Mouse (Mus musculus) ES-Bruce4 (cell line): Measurements from ENCODE around the gene Vgf.

Experiments
- CTCF ChIP-seq: IDR thresholded peaks from one replicate; pipeline ENCODE4 v1.8.1; 2011; ENCODE audit warnings: low read depth, low read length
- EP300 ChIP-seq: IDR thresholded peaks from 2 replicates; pipeline ENCODE4 v1.6.1; 2011; ENCODE audit warnings: low read depth, low read length; ENCODE audit not compliant: insufficient read depth
- POLR2A ChIP-seq: IDR thresholded peaks from one replicate; pipeline ENCODE4 v1.8.1; 2011; ENCODE audit warnings: low read length; ENCODE audit not compliant: insufficient read depth

DNA sequence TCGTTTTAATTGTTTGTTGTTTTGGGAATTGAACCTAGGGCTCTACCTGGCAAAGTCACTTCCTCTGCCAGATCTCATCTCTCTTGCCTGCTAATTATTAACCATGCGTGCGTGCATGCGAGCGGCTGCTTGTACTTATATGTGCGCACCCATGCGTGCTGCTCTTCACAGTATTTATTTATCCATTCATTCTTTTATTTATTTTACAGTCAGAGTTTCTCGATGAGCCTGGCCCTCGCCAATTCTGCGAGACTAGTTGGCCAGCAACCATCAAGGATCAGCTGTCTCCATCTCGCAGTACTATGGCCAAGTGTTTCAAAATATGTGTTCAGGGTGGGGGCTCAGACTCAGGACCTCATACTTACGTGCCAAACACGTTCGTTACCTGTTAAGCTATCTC is 51.8 kb downstream of the Vgf start:
- no peak for TF ChIP-seq EP300
- TF ChIP-seq POLR2A = no peak
- no peak for TF ChIP-seq CTCF
